Mouse (Mus musculus): Measurements from ENCODE around the gene Sult1c2. TPM values are rescaled to one million over a fixed set of nuclear protein-coding genes. Genes with fewer than 3 reads are reported as not detected.
"Not testable (repeated sequence)": the region's sequence is repeated elsewhere in the genome, so short reads cannot be mapped to it uniquely, and the experiment has no call there.

Sult1c2 gene
- polyA plus RNA-seq, 1 experiment from 2014 or later = 0.16 TPM

DNA sequence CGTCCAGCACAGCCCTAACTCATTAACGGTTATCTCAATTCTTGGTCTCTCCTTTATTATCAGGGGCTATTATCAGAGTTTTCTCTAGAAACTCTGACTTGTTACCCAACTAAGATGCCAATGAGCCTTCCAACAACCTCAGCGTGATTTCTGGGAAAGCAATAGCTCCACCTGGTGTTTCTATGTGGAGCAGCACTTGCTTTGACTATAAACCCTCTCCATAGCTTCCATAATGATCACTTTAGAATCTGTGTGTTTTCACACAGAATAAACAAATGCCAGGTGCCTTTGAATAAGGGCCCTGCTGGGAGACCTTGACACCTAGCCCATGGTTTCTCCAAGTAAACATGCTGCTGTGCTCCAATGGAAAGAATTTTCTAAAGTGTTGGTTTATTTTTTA lies 12.8 kb downstream of the Sult1c2 start:
- H3K27ac ChIP-seq (ENCODE audit: low read length) = no peak overlapping the region
- H3K36me3 ChIP-seq (ENCODE audit: control insufficient read depth, insufficient read depth, low read length) = no peaks in the 10 kb centered on the region
- H3K9me3 ChIP-seq (ENCODE audit: control insufficient read depth, low read length) = no peaks in the 10 kb centered on the region
- no peak overlapping the region for H3K4me3 ChIP-seq (ENCODE audit: low read length)
- WGBS = 61% methylated on average over 3 of the region's 3 CpGs
- no peak overlapping the region for H3K4me2 ChIP-seq (ENCODE audit: low read depth, low read length)
- H3K9ac ChIP-seq (ENCODE audit: low read depth, low read length) = no peak overlapping the region
- peak; percentile 26; the same call in 1 of the 2 replicates for ATAC-seq
- H3K27me3 ChIP-seq (replicated peaks; ENCODE audit: control insufficient read depth, insufficient read depth, low read length) = no peaks in the 10 kb centered on the region
- H3K4me1 ChIP-seq (ENCODE audit: control insufficient read depth, insufficient read depth, low read length) = no peaks in the 10 kb centered on the region

DNA sequence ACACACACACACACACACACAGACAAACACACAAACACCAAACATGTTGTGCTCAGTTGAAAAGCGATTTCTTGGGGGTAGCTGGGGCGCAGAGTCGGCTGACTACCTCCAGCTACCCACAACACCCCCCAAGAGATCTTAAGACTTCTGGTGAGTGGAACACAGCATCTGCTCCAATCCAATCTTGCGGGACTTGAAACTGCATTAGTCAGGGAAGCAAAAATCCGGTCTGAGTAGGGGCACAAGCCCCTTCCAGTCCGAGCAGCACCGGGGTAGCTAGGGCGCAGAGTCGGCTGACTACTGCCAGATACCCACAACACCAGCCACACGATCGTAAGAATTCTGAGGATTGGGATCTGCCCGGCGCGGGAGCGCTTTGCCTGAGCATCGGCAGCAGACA lies 42.2 kb downstream of the Sult1c2 start:
- whole genome bisulfite sequencing = 84% methylated on average over 16 of the region's 16 CpGs

DNA sequence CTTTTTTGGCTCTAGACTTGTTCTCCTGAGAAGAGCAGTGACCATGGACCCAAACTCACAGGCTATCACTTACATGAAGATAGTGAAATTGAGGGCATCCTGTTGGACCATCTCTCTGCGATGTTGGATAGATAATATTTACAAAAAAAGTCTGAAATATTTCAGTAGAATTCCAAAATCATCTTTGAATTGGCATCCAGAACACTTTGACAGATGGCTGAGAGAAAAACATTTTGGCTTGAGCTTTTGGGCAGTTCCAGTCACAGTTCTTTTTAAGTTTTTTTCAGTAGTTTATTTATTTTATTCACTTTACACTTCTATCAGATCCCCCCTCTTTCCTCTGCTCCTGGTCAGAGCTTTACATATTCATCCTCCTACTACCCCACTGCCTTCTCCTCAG lies 62.8 kb downstream of the Sult1c2 start:
- Histone ChIP-seq H3K27ac (ENCODE audit: low read length) (no peak overlapping the region), H3K36me3 (ENCODE audit: control insufficient read depth, insufficient read depth, low read length) (no peaks in the 10 kb centered on the region), H3K4me1 (ENCODE audit: control insufficient read depth, insufficient read depth, low read length) (no peaks in the 10 kb centered on the region), H3K4me2 (ENCODE audit: low read depth, low read length) (no peak overlapping the region), H3K27me3 (replicated peaks; ENCODE audit: control insufficient read depth, insufficient read depth, low read length) (no peaks in the 10 kb centered on the region), H3K4me3 (ENCODE audit: low read length) (no peak overlapping the region), H3K9me3 (ENCODE audit: control insufficient read depth, low read length) (no peaks in the 10 kb centered on the region), H3K9ac (ENCODE audit: low read depth, low read length) (no peak overlapping the region)
- 85% methylated on average over 1 of the region's 1 CpGs for WGBS
- no peak for ATAC-seq

More for the DNA sequence above, 42.2 kb downstream of the Sult1c2 start:
- not testable (repeated sequence) for H3K4me2 ChIP-seq (ENCODE audit: low read depth, low read length); H3K27me3 ChIP-seq (replicated peaks; ENCODE audit: control insufficient read depth, insufficient read depth, low read length); H3K9ac ChIP-seq (ENCODE audit: low read depth, low read length); ATAC-seq; H3K9me3 ChIP-seq (ENCODE audit: control insufficient read depth, low read length); H3K27ac ChIP-seq (ENCODE audit: low read length); H3K4me3 ChIP-seq (ENCODE audit: low read length); H3K4me1 ChIP-seq (ENCODE audit: control insufficient read depth, insufficient read depth, low read length); H3K36me3 ChIP-seq (ENCODE audit: control insufficient read depth, insufficient read depth, low read length)

Other genes starting within 250 kb of the Sult1c2 start
- gene Sgo1, start 157.0 kb downstream of the Sult1c2 start, polyA plus RNA-seq (2015; fragmentation: Nextera tagmentation; extraction: Ambion mirVana) = 20.2 and 24.7 TPM in 2 replicates
- gene Sult1c1, start 144.3 kb upstream of the Sult1c2 start, polyA plus RNA-seq (2015; fragmentation: Nextera tagmentation; extraction: Ambion mirVana) = not detected in 2 replicates

All from intestine, embryonic 16.5 days (tissue).